10 mouse cellular contexts compared by ENCODE assay signal in the genomic region with DNA sequence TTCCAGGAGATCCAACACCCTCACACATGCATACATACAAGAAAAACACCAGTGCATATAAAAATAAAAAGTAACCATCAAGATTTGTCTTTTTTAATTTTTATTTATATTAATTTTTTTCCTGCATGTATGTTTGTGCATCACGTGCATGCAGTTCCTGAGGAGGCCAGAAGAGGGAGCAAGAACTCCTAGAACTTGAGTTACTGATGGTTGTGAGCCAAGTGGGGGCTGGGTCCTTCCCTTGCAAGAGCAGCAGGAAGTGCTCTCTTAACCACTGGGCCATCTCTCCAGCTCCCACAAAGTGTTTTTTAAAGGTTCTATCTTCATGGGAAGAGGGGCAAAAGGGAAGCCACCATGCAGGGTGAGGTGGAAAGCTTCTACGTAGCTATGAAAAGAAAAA. TPM values are rescaled to one million over a fixed set of nuclear protein-coding genes. Genes with fewer than 3 reads are reported as not detected.
DNase-seq lines count a peak whose midpoint lies in the region; ATAC-seq lines count a peak whose summit lies in the region.
"Had no signal": no experiment of that assay in that cellular context is flagged by ENCODE, and none has a peak within 500 bp of the region (broad histone marks: within the 10 kb centered on the region; RNA-seq: fewer than 3 reads in every experiment).

No protein-coding gene starts in this region.

- WGBS in midbrain, embryonic 14.5 days = 97% methylated on average over 2 of the region's 2 CpGs
- 94% methylated on average over 2 of the region's 2 CpGs for WGBS in midbrain, embryonic 15.5 days

- H3K4me3 ChIP-seq in midbrain, embryonic 14.5 days (replicated peaks; ENCODE audit: low read depth, low read length) = no peak overlapping the region
- no peak overlapping the region for H3K4me3 ChIP-seq in midbrain, embryonic 15.5 days
- H3K4me3 ChIP-seq: heart, embryonic 15.5 days had no signal

- no peak for ATAC-seq in midbrain, embryonic 14.5 days (ENCODE audit: low FRiP score, low TSS enrichment)
- ATAC-seq in midbrain, embryonic 15.5 days (replicated peaks) = no peak
- no peak for ATAC-seq in frontal cortex, adult (ENCODE audit: low TSS enrichment)

- no peaks in the 10 kb centered on the region for H3K27me3 ChIP-seq in midbrain, embryonic 14.5 days (ENCODE audit: control insufficient read depth, insufficient read depth, low read length)
- H3K27me3 ChIP-seq in midbrain, embryonic 15.5 days (replicated peaks) = no peaks in the 10 kb centered on the region
- H3K27me3 ChIP-seq: heart, embryonic 15.5 days had no signal

- no peak overlapping the region for H3K9ac ChIP-seq in midbrain, embryonic 14.5 days (replicated peaks; ENCODE audit: low read length)
- no peak overlapping the region for H3K9ac ChIP-seq in midbrain, embryonic 15.5 days
- H3K9ac ChIP-seq: heart, embryonic 15.5 days had no signal

- peak; percentile 48 for DNase-seq in gastrocnemius, postnatal 14 days
- no peak for DNase-seq in gastrocnemius, postnatal 25 days
- peak; percentile 60 for DNase-seq in midbrain, embryonic 14.5 days
- peak; percentile 67 for DNase-seq in T-cell, adult 2 months (ENCODE audit: low spot score)
- DNase-seq in retina, postnatal 7 days (ENCODE audit: low read depth, low spot score) = peak; percentile 59
- no peak for DNase-seq in adrenal gland, adult 2 months

- H3K9me3 ChIP-seq in midbrain, embryonic 14.5 days (ENCODE audit: control insufficient read depth, low read length) = no peaks in the 10 kb centered on the region
- H3K9me3 ChIP-seq in midbrain, embryonic 15.5 days = no peaks in the 10 kb centered on the region

- intact Hi-C loops in gastrocnemius, postnatal 14 days (cut with DNase I; ENCODE audit: low total_unique reads) = no loop called here

- H3K4me2 ChIP-seq in midbrain, embryonic 14.5 days (ENCODE audit: low read length) = no peak overlapping the region
- H3K4me2 ChIP-seq in midbrain, embryonic 15.5 days = no peak overlapping the region
- H3K4me2 ChIP-seq: heart, embryonic 15.5 days had no signal

- peaks cover 35% of the 10 kb centered on the region for H3K36me3 ChIP-seq in midbrain, embryonic 14.5 days (ENCODE audit: control insufficient read depth, insufficient read depth, low read length)
- H3K36me3 ChIP-seq in midbrain, embryonic 15.5 days (replicated peaks) = peaks cover 35% of the 10 kb centered on the region

- no peak overlapping the region for H3K27ac ChIP-seq in midbrain, embryonic 14.5 days (replicated peaks; ENCODE audit: low read depth, low read length)
- H3K27ac ChIP-seq in midbrain, embryonic 15.5 days = no peak overlapping the region
- H3K27ac ChIP-seq: heart, embryonic 15.5 days had no signal

- H3K4me1 ChIP-seq in midbrain, embryonic 14.5 days (ENCODE audit: control insufficient read depth, insufficient read depth, low read length) = peaks cover 30% of the 10 kb centered on the region
- H3K4me1 ChIP-seq in midbrain, embryonic 15.5 days = peaks cover 31% of the 10 kb centered on the region

RNA-seq across cellular contexts. Expression of a gene that starts 9.1 kb away (rescaled TPM):
- 10 to 100 TPM; 20.3 to 23.4 TPM for total RNA-seq in gastrocnemius, postnatal 14 days (2021)
- total RNA-seq in gastrocnemius, postnatal 25 days (2021) = 10 to 100 TPM; 14.1 to 16.1 TPM
- 52.9 and 87.2 TPM in 2 replicates for polyA plus RNA-seq in midbrain, embryonic 14.5 days (2014; fragmentation: Nextera tagmentation; extraction: Ambion mirVana)
- polyA plus RNA-seq in midbrain, embryonic 15.5 days (2015; fragmentation: Nextera tagmentation; extraction: Ambion mirVana) = 107 and 118 TPM in 2 replicates
- total RNA-seq in adrenal gland, adult 2 months (2021) = 10 to 100 TPM; 30.0 to 58.8 TPM
- polyA plus RNA-seq in adrenal gland, adult 2 months (2012; rRNA removed) = 58.0 and 61.6 TPM in 2 replicates

RNA-seq across cellular contexts. Expression of a gene that starts 21.8 kb away (rescaled TPM):
- total RNA-seq in gastrocnemius, postnatal 14 days (2021) = 10 to 100 TPM; 16.1 to 19.4 TPM
- total RNA-seq in gastrocnemius, postnatal 25 days (2021) = 10 to 100 TPM; 14.7 to 15.3 TPM
- polyA plus RNA-seq in midbrain, embryonic 14.5 days (2014; fragmentation: Nextera tagmentation; extraction: Ambion mirVana) = 23.6 and 25.5 TPM in 2 replicates
- 27.6 and 29.5 TPM in 2 replicates for polyA plus RNA-seq in midbrain, embryonic 15.5 days (2015; fragmentation: Nextera tagmentation; extraction: Ambion mirVana)
- total RNA-seq in adrenal gland, adult 2 months (2021) = 10 to 100 TPM; 18.6 to 25.3 TPM
- polyA plus RNA-seq in adrenal gland, adult 2 months (2012; rRNA removed) = 22.5 and 23.4 TPM in 2 replicates

RNA-seq across cellular contexts. Expression of a gene that starts 27.9 kb away (rescaled TPM):
- 10 to 100 TPM; 15.7 to 16.6 TPM for total RNA-seq in gastrocnemius, postnatal 14 days (2021)
- total RNA-seq in gastrocnemius, postnatal 25 days (2021) = 10 to 100 TPM in 1 of 2 experiments, 1 to 10 TPM in 1; 9.9 to 14.7 TPM
- 9.5 and 14.8 TPM in 2 replicates for polyA plus RNA-seq in midbrain, embryonic 14.5 days (2014; fragmentation: Nextera tagmentation; extraction: Ambion mirVana)
- polyA plus RNA-seq in midbrain, embryonic 15.5 days (2015; fragmentation: Nextera tagmentation; extraction: Ambion mirVana) = 16.3 and 16.5 TPM in 2 replicates
- 10 to 100 TPM; 36.4 to 38.6 TPM for total RNA-seq in adrenal gland, adult 2 months (2021)
- 75.5 and 77.3 TPM in 2 replicates for polyA plus RNA-seq in adrenal gland, adult 2 months (2012; rRNA removed)

RNA-seq across cellular contexts. Expression of a gene that starts 51.8 kb away (rescaled TPM):
- not detected for total RNA-seq in gastrocnemius, postnatal 14 days (2021)
- total RNA-seq in gastrocnemius, postnatal 25 days (2021) = not detected
- not detected in 2 replicates for polyA plus RNA-seq in midbrain, embryonic 14.5 days (2014; fragmentation: Nextera tagmentation; extraction: Ambion mirVana)
- polyA plus RNA-seq in midbrain, embryonic 15.5 days (2015; fragmentation: Nextera tagmentation; extraction: Ambion mirVana) = not detected in 2 replicates
- not detected for total RNA-seq in adrenal gland, adult 2 months (2021)
- polyA plus RNA-seq in adrenal gland, adult 2 months (2012; rRNA removed) = 0.18 TPM in 1 of 2 replicates, not detected in the other
- polyA plus RNA-seq: liver, embryonic 16.5 days had no signal

Comparison
In these comparisons a context has a peak if more than half of its experiments do, and no peak if none do; other contexts are left out.
1. DNase-seq: peak in gastrocnemius, postnatal 14 days (single experiment), midbrain, embryonic 14.5 days (single experiment), T-cell, adult 2 months (single experiment) and retina, postnatal 7 days (single experiment); none in gastrocnemius, postnatal 25 days (single experiment) and adrenal gland, adult 2 months (single experiment).